Mouse (Mus musculus) liver, postnatal 0 days (tissue): ENCODE data around the gene Igfbpl1.

ENCODE experiments used
- CTCF ChIP-seq: sonication (generic); IDR thresholded peaks from 2 replicates; pipeline ENCODE4 v1.5.1; 2016; ENCODE audit warnings: antibody characterized with exemption, low read depth
- EP300 ChIP-seq: IDR thresholded peaks from 2 replicates; pipeline ENCODE4 v1.6.1; 2016; ENCODE audit warnings: antibody characterized with exemption, low read depth, mild to moderate bottlenecking

- TF ChIP-seq EP300 = no peak
- no peak for TF ChIP-seq CTCF
These were observed 45.4 kb upstream of the Igfbpl1 start for GRCm38 (mm10) chr4:45872147-45872546.
